Mouse (Mus musculus): ENCODE data around the gene Atp6v0a1. TPM values are rescaled to one million over a fixed set of nuclear protein-coding genes. Genes with fewer than 3 reads are reported as not detected.
A peak's percentile ranks its signal among the peaks of the same experiment; 100 is the strongest.

Atp6v0a1 gene
- 42.7 and 66.2 TPM in 2 replicates for total RNA-seq (2014; fragmentation: Nextera tagmentation)
- 16.8 and 17.9 TPM in 2 replicates for total RNA-seq (2017)

- ATAC-seq (replicated peaks; ENCODE audit: poor library complexity, severe bottlenecking): peak; percentile 96
Measured at GRCm38 (mm10) chr11:101009046-101009887, at the start of gene Atp6v0a1. Atp6v0a1 (plus strand) TSS chr11:101009452.

GRCm38 (mm10) chr11:100959464-100959810 lies 49.8 kb upstream of the Atp6v0a1 start:
- ATAC-seq (replicated peaks; ENCODE audit: poor library complexity, severe bottlenecking): 0 out of 2 replicates have a peak, but pooled peaks have one; percentile 16

GRCm38 (mm10) chr11:100959826-100960225 lies 49.4 kb upstream of the Atp6v0a1 start:
- no peak for ATAC-seq (replicated peaks; ENCODE audit: poor library complexity, severe bottlenecking)

DNA sequence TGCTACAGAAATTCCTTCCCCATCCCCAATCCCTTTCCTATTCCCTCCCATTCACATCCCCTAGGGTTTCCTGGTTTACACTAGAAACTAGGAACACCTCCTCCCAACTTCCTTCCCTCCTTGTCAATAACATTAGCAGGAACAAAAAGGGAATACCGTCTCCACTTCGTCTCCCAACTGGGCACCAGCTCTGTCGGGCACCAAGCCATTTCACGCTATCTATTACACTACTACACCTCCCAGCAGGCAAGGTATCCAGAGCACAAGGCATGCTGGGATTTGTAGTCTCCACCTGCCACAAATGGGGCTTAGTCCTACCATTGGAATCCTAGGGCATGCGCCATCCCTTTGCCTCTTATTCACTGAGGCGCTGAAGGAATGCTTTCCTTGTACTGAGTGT lies 48.7 kb upstream of the Atp6v0a1 start:
- no peak for ATAC-seq (replicated peaks; ENCODE audit: poor library complexity, severe bottlenecking)

DNA sequence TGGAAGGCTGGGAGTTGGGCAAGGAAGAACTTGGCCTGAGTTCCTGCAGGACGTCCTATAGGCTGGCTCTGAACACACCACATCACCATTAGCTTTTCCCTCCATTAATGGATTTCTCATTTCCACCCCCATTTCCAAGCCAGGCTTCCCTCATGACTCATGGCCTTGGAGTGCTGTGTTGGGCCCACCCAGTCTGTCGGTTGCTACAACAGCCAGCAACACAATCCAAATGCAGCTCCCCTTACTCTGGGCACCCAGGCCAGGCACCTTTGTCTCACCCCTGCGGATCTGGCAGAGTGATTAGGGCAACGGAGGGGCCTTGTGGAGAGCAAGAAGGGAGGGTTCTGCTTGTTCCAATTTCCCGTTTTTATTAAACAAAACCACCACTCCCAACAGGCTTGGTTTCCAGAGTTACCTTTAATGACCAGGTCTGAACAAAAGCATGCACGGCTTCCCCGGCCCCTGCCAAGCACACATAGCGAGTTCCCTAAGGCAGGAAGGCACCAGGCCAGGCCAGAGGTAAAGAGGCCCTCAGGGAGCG lies 46.8 kb upstream of the Atp6v0a1 start:
- no peak for ATAC-seq (replicated peaks; ENCODE audit: poor library complexity, severe bottlenecking)

GRCm38 (mm10) chr11:100963647-100964046 lies 45.6 kb upstream of the Atp6v0a1 start:
- no peak for ATAC-seq (replicated peaks; ENCODE audit: poor library complexity, severe bottlenecking)

- no peak for ATAC-seq (replicated peaks; ENCODE audit: poor library complexity, severe bottlenecking)
Measured at GRCm38 (mm10) chr11:100964180-100964579, 45.1 kb upstream of the Atp6v0a1 start.

- no peak for ATAC-seq (replicated peaks; ENCODE audit: poor library complexity, severe bottlenecking)
Measured at GRCm38 (mm10) chr11:100964901-100965542, 44.2 kb upstream of the Atp6v0a1 start.

GRCm38 (mm10) chr11:100965760-100966159 lies 43.5 kb upstream of the Atp6v0a1 start:
- no peak for ATAC-seq (replicated peaks; ENCODE audit: poor library complexity, severe bottlenecking)

- no peak for ATAC-seq (replicated peaks; ENCODE audit: poor library complexity, severe bottlenecking)
Measured at GRCm38 (mm10) chr11:100967376-100967775, 41.9 kb upstream of the Atp6v0a1 start.

GRCm38 (mm10) chr11:100967881-100968420 lies 41.3 kb upstream of the Atp6v0a1 start:
- no peak for ATAC-seq (replicated peaks; ENCODE audit: poor library complexity, severe bottlenecking)

- ATAC-seq (replicated peaks; ENCODE audit: poor library complexity, severe bottlenecking): no peak
Measured at GRCm38 (mm10) chr11:100968501-100968900, 40.8 kb upstream of the Atp6v0a1 start.

DNA sequence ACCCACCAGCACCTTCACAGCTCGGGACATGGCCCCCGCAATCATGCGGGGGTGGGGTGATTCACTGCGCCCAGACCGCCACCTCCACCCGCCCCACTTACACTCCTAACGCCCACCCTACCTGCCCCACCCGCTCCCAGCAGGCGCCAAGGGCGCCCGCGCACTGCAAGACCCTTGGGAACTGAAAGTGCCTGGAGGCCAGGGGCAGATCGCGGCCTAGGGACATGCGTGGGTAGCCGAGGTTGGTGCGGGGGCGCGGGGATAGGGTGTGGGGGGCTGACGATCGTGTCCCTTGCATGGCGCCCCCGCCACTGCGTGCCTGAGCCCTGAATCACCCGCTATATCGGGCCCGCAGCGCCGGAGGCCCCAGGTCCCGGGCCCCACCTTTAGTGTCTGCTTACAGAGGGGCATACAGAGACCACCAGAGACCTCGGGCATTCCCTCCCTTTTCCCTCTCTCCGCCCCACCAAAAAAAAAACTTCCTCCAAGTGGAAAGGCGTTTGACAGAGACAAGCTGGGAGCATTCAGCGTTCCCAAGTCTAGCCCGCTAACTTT lies 40.0 kb upstream of the Atp6v0a1 start:
- 0 out of 2 replicates have a peak, but pooled peaks have one; percentile 16 for ATAC-seq (replicated peaks; ENCODE audit: poor library complexity, severe bottlenecking)

- ATAC-seq (replicated peaks; ENCODE audit: poor library complexity, severe bottlenecking): peak; percentile 54
Measured at GRCm38 (mm10) chr11:100969744-100970556, 39.3 kb upstream of the Atp6v0a1 start.

DNA sequence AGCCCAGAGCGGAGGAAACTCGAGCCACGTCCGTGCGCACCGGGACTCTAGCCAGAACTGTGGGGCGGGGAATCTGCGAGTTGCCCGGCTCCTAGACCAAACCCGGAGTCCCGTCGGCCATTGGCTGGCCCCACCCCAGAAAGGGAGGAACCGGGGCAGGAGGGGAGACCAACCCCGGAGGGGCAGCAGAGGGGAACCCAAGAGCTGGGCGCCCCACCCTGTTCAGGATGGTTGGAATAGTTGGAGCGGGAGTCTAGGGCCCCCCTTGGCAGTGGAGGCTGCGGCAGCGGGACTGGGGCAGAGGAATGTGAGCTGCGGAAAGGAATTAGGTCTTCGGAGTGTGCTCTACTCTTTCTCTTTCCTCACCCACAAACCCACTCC lies 38.7 kb upstream of the Atp6v0a1 start, which contains the start of gene Cavin1:
Gene Cavin1 (minus strand): TSS at position 331 of the 381 bp plus-strand sequence.
- ATAC-seq (replicated peaks; ENCODE audit: poor library complexity, severe bottlenecking): peak; percentile 78

DNA sequence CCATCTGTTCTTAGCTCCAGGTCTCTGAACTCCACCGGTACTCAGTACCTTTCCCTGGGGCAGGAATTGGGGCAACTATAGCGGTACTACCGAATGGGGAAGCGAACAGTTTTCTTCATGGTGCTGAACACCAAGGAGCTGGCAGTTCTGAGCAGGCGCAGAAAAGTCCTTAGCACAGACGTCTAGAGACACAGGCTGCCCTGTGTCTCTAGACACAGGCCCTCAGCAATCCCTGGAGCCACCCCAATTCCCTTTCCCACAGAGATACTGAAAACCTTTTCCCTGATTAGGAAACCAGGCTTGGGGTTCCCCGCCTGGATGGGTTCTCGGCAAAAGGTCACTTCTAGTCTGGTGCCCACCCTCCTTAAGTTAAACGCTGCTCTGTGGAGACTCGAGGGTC lies 37.8 kb upstream of the Atp6v0a1 start:
- ATAC-seq (replicated peaks; ENCODE audit: poor library complexity, severe bottlenecking): no peak

DNA sequence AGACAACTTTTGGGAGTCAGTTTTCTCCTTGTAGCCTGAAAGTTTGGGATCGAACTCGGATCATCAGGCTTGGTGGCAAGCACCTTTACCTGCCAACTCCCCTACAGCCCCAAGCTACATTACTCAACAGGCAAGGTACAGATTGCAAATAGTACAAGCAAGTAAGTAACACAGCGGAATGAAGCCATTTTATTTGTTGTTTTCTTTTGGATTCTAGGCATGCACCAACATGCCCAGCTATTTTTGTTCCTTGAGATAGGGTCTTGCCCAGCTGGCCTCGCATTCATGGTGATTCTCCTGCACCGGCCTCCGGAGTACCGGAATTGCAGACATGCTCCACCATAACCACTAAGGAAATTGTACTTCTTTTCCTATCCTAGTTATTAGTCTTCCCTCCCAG lies 36.0 kb upstream of the Atp6v0a1 start:
- ATAC-seq (replicated peaks; ENCODE audit: poor library complexity, severe bottlenecking): no peak

DNA sequence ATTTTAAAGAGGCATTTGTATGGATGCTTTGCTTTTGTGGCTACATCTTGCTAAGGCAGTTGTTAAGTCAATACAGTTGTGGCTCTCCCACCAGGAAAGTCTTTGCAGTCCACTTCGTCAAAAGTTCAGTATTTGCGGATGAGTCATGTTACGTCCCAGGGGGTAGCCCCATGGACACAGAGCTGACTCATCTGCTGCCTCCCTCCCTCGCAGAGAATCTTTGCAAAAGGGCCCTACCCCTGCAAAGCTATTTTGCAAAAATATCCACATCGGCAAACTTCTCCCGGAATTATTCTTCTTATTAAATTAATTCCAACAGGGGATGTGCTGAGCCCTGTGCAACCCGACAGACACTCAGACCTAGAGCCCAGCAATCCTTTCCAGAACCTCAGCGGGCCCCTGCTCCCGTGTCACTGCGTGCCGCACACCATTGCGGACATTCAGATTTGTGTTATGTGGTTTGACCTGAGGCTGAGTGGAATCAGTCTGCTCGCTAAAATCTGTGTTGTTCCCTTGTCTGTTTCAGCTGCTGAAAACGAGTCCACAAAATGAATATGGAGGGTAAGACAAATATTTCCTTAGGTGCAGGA lies 34.8 kb upstream of the Atp6v0a1 start:
- ATAC-seq (replicated peaks; ENCODE audit: poor library complexity, severe bottlenecking): no peak

DNA sequence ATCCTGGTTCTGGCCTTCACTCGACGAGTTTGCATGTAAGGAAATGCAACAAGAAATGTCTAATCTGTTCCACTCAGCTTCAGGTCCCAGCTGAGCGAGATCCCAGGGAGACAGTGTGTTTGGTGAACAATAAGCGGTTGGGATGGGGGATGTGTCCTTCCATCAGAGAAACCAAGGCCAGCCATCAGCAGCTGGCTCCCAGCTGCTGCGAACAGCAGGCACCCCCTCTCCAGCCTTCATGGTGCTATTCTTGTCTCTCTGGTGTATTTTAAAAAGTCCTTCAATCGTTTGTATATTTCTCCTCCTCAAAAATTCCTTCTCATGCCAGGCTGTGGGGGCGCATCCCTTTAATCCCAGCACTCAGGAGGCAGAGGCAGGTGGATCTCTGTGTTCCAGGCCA lies 34.0 kb upstream of the Atp6v0a1 start:
- no peak for ATAC-seq (replicated peaks; ENCODE audit: poor library complexity, severe bottlenecking)

All from granulocyte monocyte progenitor cell, adult 5-6 weeks (primary cell).